ENCODE assay signal across 8 mouse cellular contexts in genomic region chr2:38530955-38531381, GRCm38 (mm10). TPM values are rescaled to one million over a fixed set of nuclear protein-coding genes. Genes with fewer than 3 reads are reported as not detected.
A peak's percentile ranks its signal among the peaks of the same experiment; 100 is the strongest.
DNase-seq lines count a peak whose midpoint lies in the region; ATAC-seq and TF ChIP-seq lines count a peak whose summit lies in the region.

No protein-coding gene starts in this region.

- no peak overlapping the region for H3K9ac ChIP-seq in hindbrain, embryonic 13.5 days
- 0 out of 2 replicates have a peak overlapping the region, but pooled peaks have one; percentile 15 for H3K9ac ChIP-seq in kidney, postnatal 0 days (ENCODE audit: low read depth, low read length)

- TF ChIP-seq CTCF in kidney, postnatal 0 days (IDR thresholded peaks at IDR 0.05; ENCODE audit: low read depth) = no peak
- TF ChIP-seq CTCF in layer of hippocampus, adult 2 months (conservative IDR thresholded peaks at IDR 0.05) = no peak

- 60% methylated on average over 6 of the region's 6 CpGs for WGBS in hindbrain, embryonic 10.5 days
- WGBS in hindbrain, embryonic 13.5 days = 35% methylated on average over 6 of the region's 6 CpGs
- 10% methylated on average over 6 of the region's 6 CpGs for WGBS in kidney, postnatal 0 days
- 45% methylated on average over 6 of the region's 6 CpGs for WGBS in macrophage (ENCODE audit: missing documents)

- no peak overlapping the region for H3K4me2 ChIP-seq in hindbrain, embryonic 13.5 days
- H3K4me2 ChIP-seq in kidney, postnatal 0 days (ENCODE audit: low read length) = no peak overlapping the region

- H3K27me3 ChIP-seq in hindbrain, embryonic 10.5 days (ENCODE audit: insufficient read depth, poor library complexity, severe bottlenecking) = no peaks in the 10 kb centered on the region
- no peaks in the 10 kb centered on the region for H3K27me3 ChIP-seq in hindbrain, embryonic 13.5 days
- no peaks in the 10 kb centered on the region for H3K27me3 ChIP-seq in kidney, postnatal 0 days (ENCODE audit: insufficient read depth, low read length)

- no peaks in the 10 kb centered on the region for H3K9me3 ChIP-seq in hindbrain, embryonic 10.5 days
- H3K9me3 ChIP-seq in hindbrain, embryonic 13.5 days = no peaks in the 10 kb centered on the region
- H3K9me3 ChIP-seq in kidney, postnatal 0 days (replicated peaks; ENCODE audit: low read length) = no peaks in the 10 kb centered on the region

- H3K36me3 ChIP-seq in hindbrain, embryonic 10.5 days = peaks cover 7% of the 10 kb centered on the region; the same call in 1 of the 2 replicates
- no peaks in the 10 kb centered on the region for H3K36me3 ChIP-seq in hindbrain, embryonic 13.5 days
- H3K36me3 ChIP-seq in kidney, postnatal 0 days (ENCODE audit: insufficient read depth, low read length) = no peaks in the 10 kb centered on the region
- H3K36me3 ChIP-seq in macrophage (ENCODE audit: inconsistent target) = no peaks in the 10 kb centered on the region

- ATAC-seq in hindbrain, embryonic 13.5 days (ENCODE audit: low FRiP score) = no peak
- ATAC-seq in kidney, postnatal 0 days (replicated peaks; ENCODE audit: low FRiP score, low read depth) = peak; percentile 89

- H3K79me2 ChIP-seq in macrophage (ENCODE audit: inconsistent target) = peaks cover 95% of the 10 kb centered on the region

- no peak overlapping the region for H3K4me3 ChIP-seq in hindbrain, embryonic 10.5 days
- no peak overlapping the region for H3K4me3 ChIP-seq in hindbrain, embryonic 13.5 days
- H3K4me3 ChIP-seq in kidney, postnatal 0 days (replicated peaks; ENCODE audit: low read depth, low read length) = no peak overlapping the region
- no peak overlapping the region for H3K4me3 ChIP-seq in macrophage (ENCODE audit: inconsistent target)
- H3K4me3 ChIP-seq in layer of hippocampus, adult 2 months = no peak overlapping the region

- H3K4me1 ChIP-seq in hindbrain, embryonic 10.5 days (replicated peaks) = peaks cover 59% of the 10 kb centered on the region
- peaks cover 52% of the 10 kb centered on the region for H3K4me1 ChIP-seq in hindbrain, embryonic 13.5 days (replicated peaks)
- H3K4me1 ChIP-seq in kidney, postnatal 0 days (replicated peaks; ENCODE audit: insufficient read depth, low read length) = peaks cover 21% of the 10 kb centered on the region

- intact Hi-C loops in left cerebral cortex, postnatal 4 days (cut with DNase I) = no loop called here

- peak overlapping the region; percentile 46; the same call in 1 of the 2 replicates for H3K27ac ChIP-seq in hindbrain, embryonic 10.5 days
- no peak overlapping the region for H3K27ac ChIP-seq in hindbrain, embryonic 13.5 days
- peak overlapping the region; percentile 50 for H3K27ac ChIP-seq in kidney, postnatal 0 days
- peak overlapping the region; percentile 34 for H3K27ac ChIP-seq in macrophage
- no peak overlapping the region for H3K27ac ChIP-seq in layer of hippocampus, adult 2 months

- no peak for DNase-seq in hindbrain, embryonic 10.5 days (ENCODE audit: low spot score)
- peak; percentile 65 to 72 for DNase-seq in heart, adult 9 months (ENCODE audit: low spot score in 2 of 2)
- peak; percentile 63 for DNase-seq in kidney, postnatal 0 days (ENCODE audit: low spot score)
- no peak for DNase-seq in layer of hippocampus, adult 2 months (ENCODE audit: low spot score in 2 of 2)
- no peak for DNase-seq in left cerebral cortex, postnatal 4 days
- DNase-seq in urinary bladder, postnatal 14 days (ENCODE audit: low spot score) = no peak

RNA-seq across cellular contexts. Expression of gene Nek6, which starts 19.5 kb away (rescaled TPM):
- polyA plus RNA-seq in hindbrain, embryonic 10.5 days (2016; fragmentation: Nextera tagmentation; extraction: Ambion mirVana) = 68.8 and 77.5 TPM in 2 replicates
- 57.3 and 58.0 TPM in 2 replicates for polyA plus RNA-seq in hindbrain, embryonic 13.5 days (2015; fragmentation: Nextera tagmentation; extraction: Ambion mirVana)
- 35.1 and 39.2 TPM in 2 replicates for polyA plus RNA-seq in kidney, postnatal 0 days (2015; fragmentation: Nextera tagmentation; extraction: Ambion mirVana)
- total RNA-seq in macrophage (2018; cell fraction: chromatin; rRNA removed) = 10 to 100 TPM in 24 of 26 experiments, 1 to 10 TPM in 2; 7.6 to 91.2 (median 22.2) TPM
- total RNA-seq in macrophage (2018; cell fraction: cytosol; rRNA removed) = 10 to 100 TPM; 21.6 to 55.9 (median 38.0) TPM
- 100 to 1,000 TPM in 1 of 26 experiments, 10 to 100 TPM in 24, 1 to 10 TPM in 1; 9.4 to 134 (median 28.9) TPM for total RNA-seq in macrophage (2018; cell fraction: nucleus; rRNA removed)
- polyA plus RNA-seq in macrophage (2018) = 25.6 to 82.5 TPM (median 33.5 TPM) in 3 replicates
- 10 to 100 TPM; 41.6 to 44.8 TPM for total RNA-seq in layer of hippocampus, adult 2 months (2021)
- total RNA-seq in left cerebral cortex, postnatal 4 days (2021) = 10 to 100 TPM; 29.0 to 33.7 TPM

Comparison
In these comparisons a context has a peak if more than half of its experiments do, and no peak if none do; other contexts are left out.
1. H3K27ac ChIP-seq: peak in hindbrain, embryonic 10.5 days (single experiment), kidney, postnatal 0 days (single experiment) and macrophage (single experiment); none in hindbrain, embryonic 13.5 days (single experiment) and layer of hippocampus, adult 2 months (single experiment).
2. DNase-seq: peak in heart, adult 9 months (2 of 2) and kidney, postnatal 0 days (single experiment); none in hindbrain, embryonic 10.5 days (single experiment), layer of hippocampus, adult 2 months (0 of 2), left cerebral cortex, postnatal 4 days (single experiment) and urinary bladder, postnatal 14 days (single experiment).